Mouse (Mus musculus): ENCODE data around the gene Ankrd12.

GRCm38 (mm10) chr17:65942394-65942793 lies 134.5 kb downstream of the Ankrd12 start:
- TF ChIP-seq CTCF (conservative IDR thresholded peaks at IDR 0.05; ENCODE audit: low read length) (no peak), POU5F1 (IDR thresholded peaks at IDR 0.05; ENCODE audit: borderline replicate concordance, low read length) (no peak)

Data from E14TG2a.4 (cell line).